Mouse (Mus musculus) CH12.LX (cell line): ENCODE data around the gene Rnasek. TPM values are rescaled to one million over a fixed set of nuclear protein-coding genes. Genes with fewer than 3 reads are reported as not detected.

ENCODE experiments used
- DNase-seq: peaks from one replicate; pipeline ENCODE4 v3.0.0-alpha.2; 2013; ENCODE audit errors: extremely low read depth
- H3K27ac ChIP-seq: 2 replicates; pipeline ENCODE4 v1.5.1; 2012; ENCODE audit warnings: low read depth, mild to moderate bottlenecking, control low read depth, moderate library complexity; ENCODE audit not compliant: insufficient read depth
- H3K27me3 ChIP-seq: replicated peaks from 2 replicates; pipeline ENCODE3; 2012; ENCODE audit warnings: inconsistent platforms
- H3K36me3 ChIP-seq, 2 experiments: replicated peaks in 1 of 2; 2 replicates each; pipeline versions ENCODE3 to v1.6.1; 2012; ENCODE audit warnings: inconsistent platforms in 1 of 2, low read length in 1 of 2, mild to moderate bottlenecking in 1 of 2, mixed read lengths in 1 of 2, moderate library complexity in 1 of 2; ENCODE audit not compliant: control insufficient read depth in 1 of 2, insufficient read depth in 1 of 2
- H3K4me1 ChIP-seq, 2 experiments: 2 replicates each; pipeline ENCODE4 v1.6.1; 2012; ENCODE audit warnings: inconsistent platforms in 1 of 2, moderate library complexity in 1 of 2; ENCODE audit not compliant: insufficient read depth in 2 of 2, control insufficient read depth in 1 of 2
- H3K4me2 ChIP-seq: 2 replicates; pipeline ENCODE4 v1.6.1; 2012; ENCODE audit warnings: low read depth, mild to moderate bottlenecking, control low read depth; ENCODE audit not compliant: poor library complexity, insufficient read depth, severe bottlenecking
- H3K4me3 ChIP-seq, 3 experiments: fragments of 150-350 bp in 1 of 3; sonication (generic) in 1 of 3; replicated peaks in 1 of 3; 2 replicates each; pipeline versions ENCODE3 to v1.5.1; 2011 to 2012; ENCODE audit warnings: low read depth in 2 of 3, low read length in 2 of 3, mild to moderate bottlenecking in 2 of 3, moderate library complexity in 2 of 3, control low read depth in 1 of 3, improper control_type of control experiment in 1 of 3, inconsistent platforms in 1 of 3, mixed read lengths in 1 of 3; ENCODE audit not compliant: poor library complexity in 1 of 3
- H3K79me2 ChIP-seq: replicated peaks from 2 replicates; pipeline ENCODE4 v1.6.1; 2012; ENCODE audit warnings: mild to moderate bottlenecking, moderate library complexity; ENCODE audit not compliant: control insufficient read depth, poor library complexity, insufficient read depth, severe bottlenecking; ENCODE audit errors: extremely low read depth
- H3K9ac ChIP-seq: 2 replicates; pipeline ENCODE4 v1.6.1; 2012; ENCODE audit warnings: low read depth, mild to moderate bottlenecking, control low read depth, moderate library complexity; ENCODE audit not compliant: insufficient read depth
- H3K9me3 ChIP-seq: replicated peaks from 2 replicates; pipeline ENCODE3; 2012; ENCODE audit warnings: low read length, inconsistent platforms, mixed read lengths
- BHLHE40 ChIP-seq: IDR thresholded peaks from 2 replicates; pipeline ENCODE4 v1.6.1; 2011; ENCODE audit warnings: mild to moderate bottlenecking, low read depth, low read length, improper control_type of control experiment
- CHD2 ChIP-seq: IDR thresholded peaks from 2 replicates; pipeline ENCODE4 v1.6.1; 2011; ENCODE audit warnings: low read length, improper control_type of control experiment
- CTCF ChIP-seq, 2 experiments: IDR thresholded peaks in 1 of 2; conservative IDR thresholded peaks in 1 of 2; 2 replicates each; pipeline ENCODE4 v1.5.1; 2011 to 2012; ENCODE audit warnings: low read depth in 2 of 2, low read length in 2 of 2, improper control_type of control experiment in 1 of 2, inconsistent platforms in 1 of 2, mild to moderate bottlenecking in 1 of 2, moderate library complexity in 1 of 2
- ELF1 ChIP-seq: IDR thresholded peaks from 2 replicates; pipeline ENCODE4 v1.6.1; 2014; ENCODE audit warnings: low read depth, mild to moderate bottlenecking, inconsistent platforms, low read length, improper control_type of control experiment
- ETS1 ChIP-seq: conservative IDR thresholded peaks from 2 replicates; pipeline ENCODE4 v1.6.1; 2012; ENCODE audit warnings: low read depth, mild to moderate bottlenecking, inconsistent platforms, low read length, improper control_type of control experiment, moderate library complexity
- GABPA ChIP-seq: IDR thresholded peaks from 2 replicates; pipeline ENCODE4 v1.6.1; 2012; ENCODE audit warnings: low read depth, low read length, improper control_type of control experiment, inconsistent platforms; ENCODE audit not compliant: insufficient replicate concordance
- IRF4 ChIP-seq: IDR thresholded peaks from 2 replicates; pipeline ENCODE4 v1.6.1; 2014; ENCODE audit warnings: low read depth, mild to moderate bottlenecking, inconsistent platforms, low read length, improper control_type of control experiment
- JUN ChIP-seq: IDR thresholded peaks from 2 replicates; pipeline ENCODE4 v1.6.1; 2011; ENCODE audit warnings: low read depth, mild to moderate bottlenecking, low read length, improper control_type of control experiment, moderate library complexity; ENCODE audit not compliant: insufficient read depth
- JUND ChIP-seq: conservative IDR thresholded peaks from 2 replicates; pipeline ENCODE4 v1.6.1; 2011; ENCODE audit warnings: low read depth, low read length, improper control_type of control experiment
- KAT2A ChIP-seq: IDR thresholded peaks from 2 replicates; pipeline ENCODE4 v1.6.1; 2012; ENCODE audit warnings: low read length, improper control_type of control experiment, inconsistent platforms; ENCODE audit not compliant: insufficient replicate concordance
- MAX ChIP-seq: IDR thresholded peaks from 2 replicates; pipeline ENCODE4 v1.6.1; 2011; ENCODE audit warnings: low read length, improper control_type of control experiment
- MEF2A ChIP-seq: IDR thresholded peaks from 2 replicates; pipeline ENCODE4 v1.6.1; 2014; ENCODE audit warnings: low read depth, mild to moderate bottlenecking, inconsistent platforms, low read length, improper control_type of control experiment, borderline replicate concordance
- MXI1 ChIP-seq: IDR thresholded peaks from 2 replicates; pipeline ENCODE4 v1.6.1; 2011; ENCODE audit warnings: mild to moderate bottlenecking, low read depth, low read length, improper control_type of control experiment
- MYC ChIP-seq: IDR thresholded peaks from 2 replicates; pipeline ENCODE4 v1.6.1; 2011; ENCODE audit warnings: low read depth, mild to moderate bottlenecking, improper control_type of control experiment, low read length
- SIN3A ChIP-seq: IDR thresholded peaks from 2 replicates; pipeline ENCODE4 v1.6.1; 2012; ENCODE audit warnings: low read length, improper control_type of control experiment, inconsistent platforms
- SMC3 ChIP-seq: IDR thresholded peaks from 2 replicates; pipeline ENCODE4 v1.6.1; 2011; ENCODE audit warnings: low read depth, low read length, improper control_type of control experiment
- UBTF ChIP-seq: IDR thresholded peaks from 2 replicates; pipeline ENCODE4 v1.6.1; 2012; ENCODE audit warnings: low read depth, mild to moderate bottlenecking, inconsistent platforms, low read length, improper control_type of control experiment, moderate library complexity
- USF1 ChIP-seq: IDR thresholded peaks from 2 replicates; pipeline ENCODE4 v1.6.1; 2014; ENCODE audit warnings: low read depth, mild to moderate bottlenecking, inconsistent platforms, low read length, improper control_type of control experiment
- ZC3H11A ChIP-seq: IDR thresholded peaks from 2 replicates; pipeline ENCODE4 v1.6.1; 2012; ENCODE audit warnings: low read depth, mild to moderate bottlenecking, inconsistent platforms, low read length, improper control_type of control experiment
- dilution Hi-C: fragments of 300-500 bp; cut with MboI; formaldehyde crosslinking; loops from 2 replicates; pipeline ENCODE4 v1.14.3; 2020; ENCODE audit warnings: low sequenced_read_pairs; ENCODE audit not compliant: extremely low pct_unique_long_range_greater_than_20kb, extremely low pct_ligation_motif_present
- in situ Hi-C: fragments of 300-500 bp; cut with MboI; formaldehyde crosslinking; loops from 3 replicates; pipeline ENCODE4 v1.14.3; 2019; ENCODE audit warnings: low sequenced_read_pairs, low pct_ligation_motif_present, low pct_unique_long_range_greater_than_20kb, mixed read lengths
- polyA plus RNA-seq: library from polyadenylated mRNA; unstranded; fragments of >175 nt; gene quantifications from 2 replicates; pipeline ENCODE4 v1.2.1, GENCODE M21; 2012; ENCODE audit warnings: low read depth; ENCODE audit not compliant: insufficient read length
- total RNA-seq, 2 experiments: library from RNA; depleted of rRNA; stranded (reverse); fragments of 300-350 nt in 1 of 2; fragments of >200 nt in 1 of 2; gene quantifications; 2 replicates each; pipeline ENCODE4 v1.2.3; 2012 to 2014

Rnasek gene
- total and polyA plus RNA-seq, 3 experiments = 9.1 to 91.3 (median 25.6) TPM

- Histone ChIP-seq H3K79me2 (no peaks in the 10 kb centered on the region), H3K4me1 (no peaks in the 10 kb centered on the region), H3K9ac (no peak overlapping the region), H3K27ac (no peak overlapping the region), H3K36me3 (no peaks in the 10 kb centered on the region), H3K4me2 (no peak overlapping the region), H3K4me3 (no peak overlapping the region), H3K9me3 (no peaks in the 10 kb centered on the region), H3K27me3 (peaks cover 43% of the 10 kb centered on the region)
- in situ Hi-C loops = no loop called here
- dilution Hi-C loops = no loop called here
- TF ChIP-seq JUND = no peak
- no peak for TF ChIP-seq IRF4
- TF ChIP-seq USF1 = no peak
- TF ChIP-seq MXI1 = no peak
- TF ChIP-seq ZC3H11A = no peak
- TF ChIP-seq JUN = no peak
- TF ChIP-seq UBTF = no peak
- TF ChIP-seq BHLHE40 = no peak
- TF ChIP-seq MYC = no peak
- no peak for TF ChIP-seq CHD2
- TF ChIP-seq MAX = no peak
- DNase-seq = no peak
Measured at GRCm38 (mm10) chr11:70271641-70272040, 32.0 kb upstream of the Rnasek start.

- peaks cover 2% of the 10 kb centered on the region for H3K9me3 ChIP-seq
- no peaks in the 10 kb centered on the region for H3K36me3 ChIP-seq
- H3K4me3 ChIP-seq = no peak overlapping the region
- no peak overlapping the region for H3K27ac ChIP-seq
- no peak overlapping the region for H3K4me2 ChIP-seq
- H3K27me3 ChIP-seq = peaks cover 53% of the 10 kb centered on the region
- no peak for TF ChIP-seq MAX
- TF ChIP-seq, all 38 proteins: peak for 0
- no peak overlapping the region for H3K9ac ChIP-seq
- in situ Hi-C loops = no loop called here
- peaks cover 3 to 5% of the 10 kb centered on the region in 2 experiments; a peak in 2 of 4 replicates for H3K4me1 ChIP-seq
- no peaks in the 10 kb centered on the region for H3K79me2 ChIP-seq
- DNase-seq = no peak
- dilution Hi-C loops = no loop called here
Measured at GRCm38 (mm10) chr11:70266405-70266804, 26.8 kb upstream of the Rnasek start.

- no peak overlapping the region for H3K4me3 ChIP-seq
- dilution Hi-C loops = no loop called here
- H3K79me2 ChIP-seq = no peaks in the 10 kb centered on the region
- H3K27ac ChIP-seq = no peak overlapping the region
- no peak overlapping the region for H3K9ac ChIP-seq
- DNase-seq = no peak
- H3K4me2 ChIP-seq = no peak overlapping the region
- peaks cover 3 to 5% of the 10 kb centered on the region in 2 experiments; a peak in 2 of 4 replicates for H3K4me1 ChIP-seq
- in situ Hi-C loops = no loop called here
- no peak for TF ChIP-seq MXI1
- no peak for TF ChIP-seq ELF1
- TF ChIP-seq ZC3H11A = no peak
- no peak for TF ChIP-seq JUND
- no peak for TF ChIP-seq MYC
- no peak for TF ChIP-seq SMC3
- no peak for TF ChIP-seq BHLHE40
- no peak for TF ChIP-seq CTCF (conservative IDR thresholded peaks at IDR 0.05 in 1 of 2, IDR thresholded peaks at IDR 0.05 in 1 of 2; ENCODE audit: low read depth in 2 of 2, low read length in 2 of 2)
- no peak for TF ChIP-seq MEF2A
- no peak for TF ChIP-seq KAT2A
- TF ChIP-seq GABPA = no peak
- TF ChIP-seq SIN3A = no peak
- no peak for TF ChIP-seq ETS1
- TF ChIP-seq CHD2 = no peak
- H3K27me3 ChIP-seq = peaks cover 55% of the 10 kb centered on the region
- no peaks in the 10 kb centered on the region for H3K36me3 ChIP-seq
- H3K9me3 ChIP-seq = peaks cover 4% of the 10 kb centered on the region
Measured at GRCm38 (mm10) chr11:70265819-70266218, 26.2 kb upstream of the Rnasek start.
